Mouse (Mus musculus): ENCODE measurements around the gene Tmbim1.

DNA sequence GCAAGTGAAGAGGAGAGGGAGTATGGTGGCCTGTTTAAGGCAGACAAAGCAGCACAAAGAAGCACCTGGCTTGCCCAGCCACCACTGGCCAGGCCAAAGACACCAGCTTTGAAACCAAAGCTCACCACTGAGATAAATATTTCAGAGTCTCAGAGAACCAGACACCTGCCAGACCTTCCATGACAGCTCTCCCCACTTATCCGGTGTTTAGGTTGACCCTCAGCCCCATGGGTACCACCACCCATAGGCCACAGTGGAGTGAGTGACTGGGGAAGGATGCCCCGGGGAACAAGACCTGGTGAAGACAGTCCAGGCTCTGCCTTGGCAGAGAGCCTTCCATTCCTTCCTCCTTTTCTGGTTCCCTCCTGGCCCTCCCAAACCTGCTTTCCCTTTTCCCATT lies 2.6 kb downstream of the Tmbim1 start:
- no peak for TF ChIP-seq CTCF (IDR thresholded peaks at IDR 0.05)
- no peak for TF ChIP-seq EP300 (IDR thresholded peaks at IDR 0.05)
